Mouse (Mus musculus) ES-CJ7 (cell line): Measurements from ENCODE around the gene Padi6.

ENCODE experiments used
- DNase-seq: peaks from one replicate; pipeline ENCODE4 v3.0.0; 2011; ENCODE audit warnings: low read depth, low spot score

Padi6 gene

DNA sequence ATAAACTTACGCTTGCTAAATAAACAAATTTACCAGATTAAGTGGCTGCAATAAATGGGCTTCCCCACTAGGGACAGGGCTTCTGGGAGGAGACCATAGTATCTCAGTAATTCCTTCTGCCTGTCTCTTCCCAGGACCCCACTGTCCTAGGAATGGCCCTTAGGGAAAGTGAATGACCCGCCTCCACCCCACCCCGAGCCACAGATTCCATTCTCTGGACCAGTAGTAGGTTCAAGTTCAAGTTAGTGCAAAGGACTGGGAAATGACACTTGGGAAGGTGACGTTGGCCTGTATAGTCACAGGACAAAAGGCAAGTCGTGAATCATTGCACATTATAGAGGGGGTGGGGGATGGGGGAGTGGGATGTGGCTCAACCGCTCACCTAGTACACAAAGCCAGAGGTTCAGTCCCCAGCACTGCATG is 57.6 kb downstream of the Padi6 start:
- DNase-seq: peak; percentile 63

DNA sequence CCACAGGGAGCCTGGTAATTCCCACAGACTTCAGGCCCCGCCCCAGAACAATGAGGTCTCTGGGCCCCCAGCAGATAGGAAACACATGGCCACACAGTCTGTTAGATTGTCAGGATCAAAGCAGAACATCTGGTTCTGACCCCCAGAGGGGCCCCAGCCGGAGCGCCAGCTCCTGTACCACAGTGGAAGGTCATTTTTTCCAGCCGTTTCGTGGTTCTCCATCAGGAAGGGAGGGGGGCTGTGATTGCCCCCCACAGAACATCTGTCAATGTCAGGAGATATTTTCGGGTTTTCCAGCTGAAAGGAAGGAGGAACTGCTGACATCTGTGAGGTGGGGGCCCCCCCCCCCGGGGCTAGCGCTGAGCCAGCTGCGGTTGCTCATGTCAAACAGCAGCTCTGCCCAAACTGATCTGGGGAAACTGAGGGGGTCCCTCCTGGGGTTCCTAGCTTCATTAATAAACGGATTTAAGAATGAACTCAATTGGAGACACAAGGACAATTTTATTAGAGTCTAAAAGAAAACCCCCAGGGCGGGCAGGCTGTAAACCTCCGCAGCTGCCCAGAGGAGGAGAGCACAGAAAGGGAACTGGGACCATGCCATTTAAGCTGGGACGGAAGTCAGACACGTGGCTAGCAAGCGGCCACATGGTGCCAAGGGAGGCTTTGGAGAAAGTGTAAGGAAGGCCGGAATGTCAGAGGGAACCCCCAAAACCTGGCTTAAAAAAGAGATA is 58.1 kb downstream of the Padi6 start:
- DNase-seq: no peak

DNA sequence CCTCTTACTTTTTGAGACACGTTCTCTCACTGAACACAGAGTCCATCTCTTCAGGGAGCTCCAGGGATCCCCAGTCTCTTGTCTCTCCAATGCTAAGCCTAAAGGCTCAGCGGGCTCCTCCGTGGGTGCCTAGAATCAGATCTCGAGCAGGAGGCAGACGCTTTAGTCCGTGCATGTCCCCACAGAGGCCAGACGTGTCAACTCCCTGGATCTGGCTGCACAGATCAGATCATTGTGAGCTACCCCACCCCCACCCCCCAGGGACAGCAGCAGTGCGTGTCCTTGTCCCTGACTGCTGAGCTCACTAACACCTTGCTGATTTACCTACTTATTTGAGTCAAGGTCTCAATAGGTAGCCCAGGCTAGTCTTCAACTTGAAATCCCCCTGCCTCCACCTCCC is 58.8 kb downstream of the Padi6 start:
- no peak for DNase-seq

DNA sequence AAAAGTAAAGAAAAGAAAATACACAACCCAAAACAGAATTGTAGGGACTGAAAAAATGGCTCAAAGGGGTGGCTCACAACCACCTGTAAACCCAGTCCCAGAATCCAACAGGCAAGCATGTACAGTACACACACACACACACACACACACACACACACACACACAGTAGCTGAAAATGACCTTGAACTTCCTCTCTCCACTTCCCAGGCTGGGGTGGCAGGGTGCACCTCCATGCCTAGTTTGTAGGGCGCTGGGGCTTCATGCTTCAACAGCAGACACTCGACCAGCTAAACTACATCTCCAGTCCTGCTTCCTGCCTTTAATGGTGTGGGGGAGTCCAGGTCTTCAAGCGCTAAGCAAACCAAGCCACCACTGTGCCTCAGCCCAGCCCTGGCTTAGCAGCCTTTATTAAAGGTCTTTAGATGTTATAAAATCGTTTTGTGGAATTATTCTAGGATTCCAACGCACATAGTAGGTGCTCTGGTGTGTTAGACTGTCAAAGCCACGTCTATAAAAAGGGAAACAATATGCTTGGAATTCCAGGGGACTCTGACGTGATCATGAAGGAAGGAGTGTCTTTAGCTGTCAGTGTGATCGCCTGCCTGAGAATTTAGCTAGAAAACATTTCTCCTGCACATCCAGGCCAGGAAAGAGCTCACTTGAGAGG is 61.6 kb downstream of the Padi6 start:
- DNase-seq: no peak

DNA sequence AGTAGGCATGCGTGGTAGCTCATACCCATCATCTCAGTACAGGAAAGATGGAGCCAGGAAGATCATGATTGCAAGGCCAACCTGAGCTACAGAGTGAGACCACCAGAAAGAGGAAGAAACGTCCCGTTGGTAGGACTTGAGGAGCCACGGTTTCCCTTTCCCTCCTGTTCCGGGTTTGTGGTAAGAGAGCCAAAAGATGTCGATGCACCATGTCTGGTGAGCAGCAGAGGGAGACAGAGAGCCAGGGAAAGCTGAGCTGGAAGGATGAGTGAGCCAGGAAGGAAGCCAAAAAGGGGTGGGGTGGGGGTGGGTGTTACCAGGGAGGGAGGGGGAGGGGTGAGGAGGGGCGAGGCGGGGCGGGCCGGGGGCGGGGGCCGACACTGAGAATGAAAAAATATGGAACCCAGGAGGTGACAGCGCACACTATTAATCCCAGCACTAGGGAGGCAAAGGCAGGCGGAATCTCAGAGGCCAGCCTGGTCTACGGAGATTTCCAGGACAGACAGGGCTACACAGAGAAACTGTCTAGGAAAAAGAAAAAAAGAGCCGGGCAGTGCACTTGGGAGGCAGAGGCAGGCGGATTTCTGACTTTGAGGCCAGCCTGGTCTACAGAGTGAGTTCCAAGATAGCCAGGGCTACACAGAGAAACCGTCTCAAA is 62.6 kb downstream of the Padi6 start:
- DNase-seq: peak; percentile 95

DNA sequence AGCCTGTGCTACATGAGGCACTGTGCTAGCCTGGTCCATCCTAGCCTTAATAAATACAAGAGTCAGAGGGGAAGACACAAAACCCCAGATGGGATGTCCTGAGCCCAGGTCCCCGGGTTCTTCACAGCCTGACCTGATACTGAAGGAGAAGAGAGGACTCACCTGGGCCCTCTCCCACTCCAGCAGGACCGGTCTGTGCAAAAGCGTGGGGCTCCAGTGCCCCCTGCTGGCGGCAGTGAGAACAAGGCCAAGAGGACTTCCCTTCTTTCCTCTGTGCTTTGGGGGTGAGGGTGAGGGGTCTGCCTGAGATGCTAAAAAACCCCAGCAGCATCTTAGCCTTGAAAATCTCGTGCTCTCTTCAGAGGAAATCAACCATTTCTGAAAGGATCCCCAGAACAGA is 63.4 kb downstream of the Padi6 start:
- DNase-seq: peak; percentile 75
